Mouse (Mus musculus) forebrain, embryonic 16.5 days (tissue): ENCODE measurements at regions not wholly inside any gene's neighbourhood (a gene's known extent, or its start where the extent isn't known, plus 50 kb on each side); places are given as distances from the start of the nearest gene placed in this dataset.

ENCODE experiments used
- ATAC-seq: fragments of 200-750 bp; cut with Nextera tagmentation; 2 replicates; pipeline ENCODE4 v1.8.0; 2017; ENCODE audit warnings: mild to moderate bottlenecking, moderate library complexity
- H3K27ac ChIP-seq: fragments of 300-500 bp; sonication (generic); 2 replicates; pipeline ENCODE4 v1.5.1; 2014; ENCODE audit warnings: low read length, control low read depth
- H3K27me3 ChIP-seq: fragments of 300-500 bp; sonication (generic); replicated peaks from 2 replicates; pipeline ENCODE4 v1.6.1; 2014; ENCODE audit warnings: low read length; ENCODE audit not compliant: control insufficient read depth, insufficient read depth
- H3K36me3 ChIP-seq: fragments of 300-500 bp; sonication (generic); 2 replicates; pipeline ENCODE4 v1.6.1; 2014; ENCODE audit not compliant: control insufficient read depth, insufficient read depth
- H3K4me1 ChIP-seq: fragments of 300-500 bp; sonication (generic); replicated peaks from 2 replicates; pipeline ENCODE4 v1.6.1; 2014; ENCODE audit warnings: low read length; ENCODE audit not compliant: control insufficient read depth, insufficient read depth
- H3K4me2 ChIP-seq: fragments of 300-500 bp; sonication (generic); 2 replicates; pipeline ENCODE4 v1.6.1; 2014; ENCODE audit warnings: mild to moderate bottlenecking, low read length, control low read depth
- H3K4me3 ChIP-seq: fragments of 300-500 bp; sonication (generic); replicated peaks from 2 replicates; pipeline ENCODE4 v1.5.1; 2014; ENCODE audit warnings: mild to moderate bottlenecking, low read length, control low read depth
- H3K9ac ChIP-seq: fragments of 300-500 bp; sonication (generic); replicated peaks from 2 replicates; pipeline ENCODE4 v1.6.1; 2014; ENCODE audit warnings: low read depth, low read length, control low read depth
- H3K9me3 ChIP-seq: fragments of 300-500 bp; sonication (generic); 2 replicates; pipeline ENCODE4 v1.6.1; 2016; ENCODE audit warnings: low read length; ENCODE audit not compliant: control insufficient read depth
- WGBS: fragments of 180-500 bp; shearing (Covaris S2); extraction: QIAGEN DNeasy Blood & Tissue Kit; methylation state at CpG from one replicate; pipeline ENCODE4 v1.1.7; 2014; 5-methylcytosine and 5-hydroxymethylcytosine counted together

DNA sequence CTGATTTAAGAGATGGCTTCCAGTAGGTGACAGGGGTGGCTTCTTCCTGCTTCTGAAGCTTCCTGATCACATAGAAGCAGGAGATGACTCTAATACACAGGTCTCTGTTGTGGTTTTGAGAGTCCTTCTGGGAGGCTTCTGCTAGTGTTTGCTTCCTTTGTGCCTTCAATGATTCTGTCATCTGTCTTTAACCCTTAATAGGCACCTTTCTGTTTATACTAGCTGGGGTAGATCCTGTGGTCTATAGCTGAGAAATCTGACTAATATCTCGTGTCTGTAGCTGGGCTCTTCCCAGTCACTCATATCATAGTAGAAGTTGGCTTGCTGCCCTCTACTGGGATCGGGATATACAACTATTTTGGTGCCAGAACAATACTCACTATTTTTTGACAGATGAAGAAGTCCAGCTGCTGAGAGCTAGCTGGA is 50.2 kb upstream of the Zfand6 start:
- no peak overlapping the region for H3K9ac ChIP-seq

More for the DNA sequence above, 50.2 kb upstream of the Zfand6 start:
- Histone ChIP-seq H3K36me3 (no peaks in the 10 kb centered on the region), H3K4me2 (no peak overlapping the region), H3K9me3 (no peaks in the 10 kb centered on the region), H3K4me1 (no peaks in the 10 kb centered on the region), H3K27me3 (no peaks in the 10 kb centered on the region), H3K27ac (no peak overlapping the region), H3K4me3 (no peak overlapping the region)
- WGBS = 14% methylated on average over 2 of the region's 2 CpGs
- ATAC-seq = no peak
